Mouse (Mus musculus) embryonic fibroblast, embryonic 13.5 days (primary cell): ENCODE results near the gene Jdp2.

Experiments
- CTCF ChIP-seq: IDR thresholded peaks from 2 replicates; pipeline ENCODE4 v1.5.1; 2011; ENCODE audit warnings: mild to moderate bottlenecking, control low read depth, low read length, moderate library complexity, borderline replicate concordance; ENCODE audit not compliant: insufficient read depth
- POLR2A ChIP-seq: IDR thresholded peaks from 2 replicates; pipeline ENCODE4 v1.6.1; 2011; ENCODE audit warnings: low read depth, mild to moderate bottlenecking, control low read depth, low read length, moderate library complexity

GRCm38 (mm10) chr12:85687846-85688245 lies 89.0 kb downstream of the Jdp2 start:
- no peak for TF ChIP-seq CTCF
- TF ChIP-seq POLR2A: no peak
